Mouse (Mus musculus): ENCODE results near the gene Sval1.

The Sval1 gene

GRCm38 (mm10) chr6:41951330-41951729 lies at the start of gene Sval1:
TSS of gene Sval1 (plus strand) at chr6:41951630.
- DNase-seq, result no peak

DNA sequence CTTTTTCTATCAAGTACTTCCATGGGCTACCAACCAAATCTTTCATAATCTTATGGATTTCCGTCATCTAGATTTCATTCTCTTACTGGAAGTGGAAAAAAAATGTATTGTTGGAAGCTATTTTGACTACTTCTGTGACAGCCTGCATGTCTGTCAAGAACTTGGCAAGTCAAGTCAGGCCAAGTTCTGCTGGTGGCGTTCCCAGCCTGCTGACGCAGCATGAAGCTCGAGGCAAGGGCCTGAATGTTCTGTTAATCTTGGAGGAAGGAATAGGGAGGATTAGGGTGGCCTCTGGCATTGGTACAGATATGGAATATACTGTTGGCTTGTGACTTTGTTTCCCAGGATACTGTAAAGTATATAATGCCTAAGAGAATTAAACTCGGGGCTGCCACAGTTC lies 39.8 kb upstream of the Sval1 start:
- DNase-seq, result no peak

DNA sequence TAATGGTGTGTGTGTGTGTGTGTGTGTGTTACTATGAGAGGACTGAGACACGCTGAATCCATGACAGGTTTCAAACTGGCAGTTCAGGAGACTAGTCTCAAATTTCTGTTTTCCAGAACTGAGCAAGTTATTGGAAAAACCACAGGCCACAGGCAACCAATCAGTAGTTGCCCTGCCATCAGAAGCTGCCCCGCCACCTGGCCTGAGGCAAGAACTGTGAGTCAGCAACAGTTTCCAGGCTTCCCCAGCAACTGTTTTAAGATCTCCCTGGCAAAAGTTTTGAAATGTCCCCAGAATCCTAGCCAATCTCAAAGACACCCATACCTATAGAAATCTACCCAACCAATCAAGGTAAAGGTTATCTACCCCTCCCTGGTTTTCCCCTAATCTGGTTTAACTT lies 36.5 kb upstream of the Sval1 start:
- no peak for DNase-seq

DNA sequence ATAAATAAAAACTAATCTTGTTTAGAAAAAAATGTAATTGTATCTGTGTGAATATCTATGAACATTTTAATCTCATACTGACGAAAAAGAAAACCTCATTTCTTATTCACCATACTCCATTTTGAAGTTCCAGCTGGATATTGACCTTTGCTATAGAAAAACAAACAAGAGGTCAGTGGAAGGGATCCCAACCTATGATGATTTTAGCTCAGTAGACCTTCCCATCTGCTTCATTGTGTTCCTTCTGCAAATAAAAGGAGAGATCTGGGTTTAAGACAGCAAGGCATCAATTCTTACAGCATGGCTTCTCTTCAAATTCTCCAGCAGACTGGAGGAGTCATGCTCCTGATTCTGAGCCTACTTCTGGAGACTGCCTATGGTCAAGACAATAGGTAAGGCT lies 16.4 kb downstream of the Sval1 start, which contains the start of gene Sval3:
Gene Sval3, plus strand, starts transcription at position 301 of the 400 bp plus-strand sequence.
- DNase-seq, result no peak
